Mouse (Mus musculus) liver, adult 2 months (tissue): Measurements from ENCODE around the gene Cdkl1. TPM values are rescaled to one million over a fixed set of nuclear protein-coding genes. Genes with fewer than 3 reads are reported as not detected.

Experiments
- DNase-seq: peaks from one replicate; pipeline ENCODE4 v3.0.0-alpha.2; 2011; ENCODE audit warnings: low read depth, low spot score; ENCODE audit errors: extremely low read depth
- H3K27ac ChIP-seq: fragments of 200-500 bp; replicated peaks from 2 replicates; pipeline ENCODE4 v1.5.1; 2012; ENCODE audit warnings: low read depth, mild to moderate bottlenecking, control low read depth, inconsistent platforms, low read length; ENCODE audit not compliant: insufficient read depth
- H3K27me3 ChIP-seq: fragments of 200-500 bp; 2 replicates; pipeline ENCODE4 v1.6.1; 2012; ENCODE audit warnings: mild to moderate bottlenecking, moderate library complexity, low read length, inconsistent platforms; ENCODE audit not compliant: control insufficient read depth, insufficient read depth
- H3K36me3 ChIP-seq: fragments of 200-500 bp; 2 replicates; pipeline ENCODE4 v1.6.1; 2012; ENCODE audit warnings: low read length, inconsistent platforms; ENCODE audit not compliant: control insufficient read depth, insufficient read depth
- H3K4me1 ChIP-seq: fragments of 200-500 bp; 2 replicates; pipeline ENCODE4 v1.6.1; 2011; ENCODE audit warnings: low read length; ENCODE audit not compliant: control insufficient read depth, insufficient read depth
- H3K4me3 ChIP-seq: fragments of 200-500 bp; 2 replicates; pipeline ENCODE4 v1.5.1; 2011; ENCODE audit warnings: low read depth, mild to moderate bottlenecking, control low read depth, low read length, moderate library complexity; ENCODE audit not compliant: insufficient read depth
- H3K79me2 ChIP-seq: fragments of 200-500 bp; 2 replicates; pipeline ENCODE4 v1.6.1; 2012; ENCODE audit warnings: inconsistent platforms, mild to moderate bottlenecking, low read length, moderate library complexity; ENCODE audit not compliant: control insufficient read depth, insufficient read depth
- H3K9ac ChIP-seq: fragments of 200-500 bp; 2 replicates; pipeline ENCODE4 v1.6.1; 2012; ENCODE audit warnings: low read depth, mild to moderate bottlenecking, control low read depth, inconsistent platforms, low read length
- CTCF ChIP-seq: fragments of 200-500 bp; IDR thresholded peaks from 2 replicates; pipeline ENCODE4 v1.5.1; 2011; ENCODE audit warnings: low read depth, low read length, control low read depth
- POLR2A ChIP-seq: fragments of 200-500 bp; IDR thresholded peaks from 2 replicates; pipeline ENCODE4 v1.6.1; 2011; ENCODE audit warnings: low read length, control low read depth; ENCODE audit not compliant: insufficient read depth; ENCODE audit errors: extremely low read depth
- WGBS: fragments of 180-500 bp; shearing (Covaris S2); methylation state at CpG from one replicate; pipeline ENCODE4 v1.1.7; 2018; 5-methylcytosine and 5-hydroxymethylcytosine counted together
- polyA plus RNA-seq: library from polyadenylated mRNA; depleted of rRNA; stranded (reverse); fragments of >200 nt; gene quantifications from 2 replicates; pipeline ENCODE4 v1.2.3, GENCODE M21; 2012
- total RNA-seq: library from RNA; depleted of rRNA; stranded (reverse); fragments of >200 nt; gene quantifications from 2 replicates; pipeline ENCODE4 v1.2.3, GENCODE M21; 2014

Gene Cdkl1
- total and polyA plus RNA-seq, 2 experiments = 0.05 to 0.28 TPM

- TF ChIP-seq CTCF (no peak), POLR2A (no peak)
- Histone ChIP-seq H3K27ac (no peak overlapping the region), H3K4me3 (no peak overlapping the region), H3K36me3 (peaks cover 54% of the 10 kb centered on the region), H3K79me2 (no peaks in the 10 kb centered on the region), H3K9ac (no peak overlapping the region), H3K4me1 (no peaks in the 10 kb centered on the region), H3K27me3 (no peaks in the 10 kb centered on the region)
- DNase-seq = no peak
- 81% methylated on average over 11 of the region's 11 CpGs for WGBS
Measured at GRCm38 (mm10) chr12:69807399-69807985, 16.4 kb upstream of the Cdkl1 start.

- TF ChIP-seq POLR2A (no peak), CTCF (no peak)
- no peak for DNase-seq
- 83% methylated on average over 6 of the region's 6 CpGs for WGBS
- Histone ChIP-seq H3K9ac (no peak overlapping the region), H3K27me3 (no peaks in the 10 kb centered on the region), H3K27ac (no peak overlapping the region), H3K4me3 (no peak overlapping the region), H3K36me3 (peaks cover 40% of the 10 kb centered on the region), H3K4me1 (no peaks in the 10 kb centered on the region), H3K79me2 (no peaks in the 10 kb centered on the region)
Measured at GRCm38 (mm10) chr12:69805148-69805547, 14.1 kb upstream of the Cdkl1 start.

GRCm38 (mm10) chr12:69804393-69805070 is 13.5 kb upstream of the Cdkl1 start:
- Histone ChIP-seq H3K27ac (no peak overlapping the region), H3K36me3 (peaks cover 36% of the 10 kb centered on the region)

DNA sequence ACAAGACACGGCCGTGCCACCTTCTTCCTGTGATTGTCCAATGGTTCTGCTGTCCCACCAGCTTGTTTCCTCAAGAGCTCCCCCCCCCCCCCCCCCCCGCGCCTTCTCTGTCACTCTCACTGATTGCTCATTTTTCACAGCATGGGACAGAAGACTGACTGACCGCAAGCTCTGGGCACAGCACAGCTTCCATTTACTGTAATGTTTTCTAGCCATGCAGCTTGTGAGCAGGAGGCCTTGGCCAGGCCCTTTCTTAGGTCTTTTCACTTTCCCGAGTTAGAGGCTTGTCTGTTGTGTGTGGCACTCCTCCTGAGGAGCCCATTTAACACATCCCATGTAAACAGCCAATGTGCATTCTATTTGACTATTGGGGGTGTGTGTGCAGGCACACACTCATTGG is 12.1 kb upstream of the Cdkl1 start:
- DNase-seq = no peak
- H3K27ac ChIP-seq = no peak overlapping the region
- no peaks in the 10 kb centered on the region for H3K4me1 ChIP-seq
- H3K36me3 ChIP-seq = peaks cover 28% of the 10 kb centered on the region
- H3K27me3 ChIP-seq = no peaks in the 10 kb centered on the region
- 90% methylated on average over 6 of the region's 6 CpGs for WGBS
- no peak overlapping the region for H3K4me3 ChIP-seq
- no peak overlapping the region for H3K9ac ChIP-seq
- TF ChIP-seq CTCF = no peak
- H3K79me2 ChIP-seq = no peaks in the 10 kb centered on the region

More at GRCm38 (mm10) chr12:69804393-69805070, 13.5 kb upstream of the Cdkl1 start:
- no peaks in the 10 kb centered on the region for H3K4me1 ChIP-seq
- no peaks in the 10 kb centered on the region for H3K27me3 ChIP-seq
- H3K4me3 ChIP-seq = no peak overlapping the region
- 94% methylated on average over 10 of the region's 10 CpGs for WGBS
- H3K9ac ChIP-seq = no peak overlapping the region
- TF ChIP-seq CTCF = no peak
- TF ChIP-seq POLR2A = no peak
- DNase-seq = no peak
- no peaks in the 10 kb centered on the region for H3K79me2 ChIP-seq

- H3K36me3 ChIP-seq = peaks cover 13% of the 10 kb centered on the region
- no peaks in the 10 kb centered on the region for H3K79me2 ChIP-seq
- peaks cover 3% of the 10 kb centered on the region; the same call in 1 of the 2 replicates for H3K4me1 ChIP-seq
- H3K27me3 ChIP-seq = no peaks in the 10 kb centered on the region
- H3K4me3 ChIP-seq = no peak overlapping the region
- H3K27ac ChIP-seq = no peak overlapping the region
- no peak overlapping the region for H3K9ac ChIP-seq
- WGBS = 83% methylated on average over 4 of the region's 4 CpGs
- TF ChIP-seq CTCF (no peak), POLR2A (no peak)
- DNase-seq = no peak
Measured at GRCm38 (mm10) chr12:69800586-69800985, 9.5 kb upstream of the Cdkl1 start.

DNA sequence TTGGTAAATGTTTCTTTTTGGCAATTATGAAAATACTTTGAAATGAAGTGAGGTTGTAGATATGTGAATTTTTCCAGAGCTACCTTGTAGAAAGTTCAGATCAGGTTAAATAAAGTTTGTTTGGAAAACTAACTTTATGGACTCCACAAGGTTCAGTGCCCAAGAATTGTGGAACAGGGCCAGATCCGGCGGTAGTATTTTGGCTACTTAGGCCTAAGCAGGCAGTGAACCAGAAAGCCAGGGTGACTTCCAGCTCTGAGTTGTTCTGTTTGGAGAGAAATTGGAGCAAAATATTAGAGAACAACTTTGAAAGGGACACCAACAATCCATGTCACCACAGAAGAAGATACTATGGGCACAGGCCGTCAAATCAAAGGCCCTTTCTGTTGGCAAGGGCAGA is 5.2 kb upstream of the Cdkl1 start:
- Histone ChIP-seq H3K9ac (no peak overlapping the region), H3K36me3 (no peaks in the 10 kb centered on the region), H3K4me1 (peaks cover 3% of the 10 kb centered on the region; the same call in 1 of the 2 replicates), H3K4me3 (no peak overlapping the region), H3K27ac (peak overlapping the region; percentile 53), H3K79me2 (no peaks in the 10 kb centered on the region), H3K27me3 (no peaks in the 10 kb centered on the region)
- peak; percentile 89 for DNase-seq
- TF ChIP-seq POLR2A = no peak
- TF ChIP-seq CTCF = no peak
- 20% methylated on average over 3 of the region's 3 CpGs for WGBS
